Mouse (Mus musculus) bone marrow, adult 2 months (tissue): ENCODE results near the gene Tepp.

Experiments used
- CTCF ChIP-seq: fragments of 200-500 bp; IDR thresholded peaks from 2 replicates; pipeline ENCODE4 v1.5.1; 2011; ENCODE audit warnings: low read length, control low read depth; ENCODE audit not compliant: control insufficient read depth, insufficient read depth
- POLR2A ChIP-seq: fragments of 200-500 bp; IDR thresholded peaks from 2 replicates; pipeline ENCODE4 v1.6.1; 2011; ENCODE audit warnings: low read depth, mild to moderate bottlenecking, control low read depth, low read length, borderline replicate concordance; ENCODE audit not compliant: control insufficient read depth

- TF ChIP-seq CTCF (no peak), POLR2A (no peak)
Observed at GRCm38 (mm10) chr8:95348811-95349630, 38.7 kb downstream of the Tepp start.
